35 mouse cellular contexts compared by ENCODE assay signal in the genomic region with DNA sequence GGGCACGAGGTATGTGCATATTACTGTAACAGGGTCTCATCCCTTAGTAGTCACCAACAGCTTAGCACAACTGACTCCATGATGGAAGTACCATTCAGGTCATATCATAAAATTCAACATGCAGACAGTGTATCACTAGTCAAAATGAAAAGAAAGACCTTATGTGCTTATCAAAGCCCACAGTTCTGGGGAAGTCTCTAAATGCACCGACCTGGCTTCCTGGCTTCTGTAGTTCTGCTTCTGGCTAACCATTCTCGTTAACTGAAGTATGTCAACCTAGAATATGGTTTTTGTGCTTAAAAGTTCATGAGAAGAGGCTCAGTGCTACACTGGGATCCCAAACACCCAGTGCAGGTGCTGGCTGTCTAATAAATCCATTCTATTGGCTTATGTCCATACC. TPM values are rescaled to one million over a fixed set of nuclear protein-coding genes. Genes with fewer than 3 reads are reported as not detected.
"Had no signal": no experiment of that assay in that cellular context is flagged by ENCODE, and none has a peak within 500 bp of the region (broad histone marks: within the 10 kb centered on the region; RNA-seq: fewer than 3 reads in every experiment).

No protein-coding gene starts in this region.

- H3K36me3 ChIP-seq: limb, embryonic 10.5 days; limb, embryonic 12.5 days; limb, embryonic 13.5 days; limb, embryonic 15.5 days; liver, embryonic 12.5 days; liver, embryonic 13.5 days; liver, embryonic 15.5 days; lung, embryonic 15.5 days; midbrain, embryonic 10.5 days; midbrain, embryonic 12.5 days; midbrain, embryonic 13.5 days; midbrain, embryonic 15.5 days; neural tube, embryonic 12.5 days; neural tube, embryonic 13.5 days had no signal

- H3K9ac ChIP-seq: limb, embryonic 12.5 days; limb, embryonic 13.5 days; limb, embryonic 15.5 days; liver, embryonic 12.5 days; liver, embryonic 13.5 days; liver, embryonic 14.5 days; liver, embryonic 15.5 days; liver, postnatal 0 days; lung, embryonic 14.5 days; lung, embryonic 15.5 days; midbrain, embryonic 12.5 days; midbrain, embryonic 13.5 days; midbrain, embryonic 15.5 days; neural tube, embryonic 12.5 days; neural tube, embryonic 13.5 days had no signal

- H3K27ac ChIP-seq: limb, embryonic 10.5 days; limb, embryonic 12.5 days; limb, embryonic 13.5 days; limb, embryonic 15.5 days; liver, embryonic 12.5 days; liver, embryonic 13.5 days; liver, embryonic 14.5 days; liver, embryonic 15.5 days; lung, embryonic 15.5 days; macrophage; midbrain, embryonic 10.5 days; midbrain, embryonic 12.5 days; midbrain, embryonic 13.5 days; midbrain, embryonic 15.5 days; neural tube, embryonic 12.5 days; neural tube, embryonic 13.5 days had no signal

- H3K9me3 ChIP-seq: limb, embryonic 10.5 days; limb, embryonic 12.5 days; limb, embryonic 13.5 days; limb, embryonic 15.5 days; liver, embryonic 13.5 days; liver, embryonic 15.5 days; lung, embryonic 15.5 days; midbrain, embryonic 10.5 days; midbrain, embryonic 12.5 days; midbrain, embryonic 13.5 days; midbrain, embryonic 15.5 days; neural tube, embryonic 12.5 days; neural tube, embryonic 13.5 days had no signal

- H3K4me3 ChIP-seq: limb, embryonic 10.5 days; limb, embryonic 12.5 days; limb, embryonic 13.5 days; limb, embryonic 15.5 days; liver, embryonic 12.5 days; liver, embryonic 13.5 days; liver, embryonic 15.5 days; lung, embryonic 15.5 days; megakaryocyte, embryonic 14.5 days; midbrain, embryonic 10.5 days; midbrain, embryonic 12.5 days; midbrain, embryonic 13.5 days; midbrain, embryonic 15.5 days; myocyte; neural tube, embryonic 12.5 days; neural tube, embryonic 13.5 days had no signal

- H3K27me3 ChIP-seq: limb, embryonic 12.5 days; limb, embryonic 13.5 days; limb, embryonic 15.5 days; liver, embryonic 13.5 days; liver, embryonic 15.5 days; lung, embryonic 15.5 days; midbrain, embryonic 12.5 days; midbrain, embryonic 13.5 days; midbrain, embryonic 15.5 days; neural tube, embryonic 12.5 days; neural tube, embryonic 13.5 days had no signal

- H3K4me2 ChIP-seq: limb, embryonic 12.5 days; limb, embryonic 13.5 days; limb, embryonic 15.5 days; liver, embryonic 11.5 days; liver, embryonic 12.5 days; liver, embryonic 13.5 days; liver, embryonic 15.5 days; lung, embryonic 14.5 days; lung, embryonic 15.5 days; midbrain, embryonic 11.5 days; midbrain, embryonic 12.5 days; midbrain, embryonic 13.5 days; midbrain, embryonic 15.5 days; neural tube, embryonic 12.5 days; neural tube, embryonic 13.5 days had no signal

- ATAC-seq: liver, embryonic 12.5 days; liver, postnatal 0 days; lung, postnatal 0 days; midbrain, embryonic 13.5 days; midbrain, embryonic 15.5 days; midbrain, embryonic 16.5 days had no signal

- DNase-seq: left cerebral cortex, postnatal 4 days; liver; liver, embryonic 13.5 days; liver, postnatal 0 days; lung, adult 18-20 months; lung, adult 2 months; lung, embryonic 14.5 days; lung, postnatal 10 days; lung, postnatal 14 days; lung, postnatal 36 days; lung, postnatal 4 days; midbrain, embryonic 14.5 days had no signal

- H3K4me1 ChIP-seq: liver, embryonic 12.5 days; liver, embryonic 13.5 days; liver, embryonic 15.5 days; lung, embryonic 15.5 days; midbrain, embryonic 10.5 days; midbrain, embryonic 12.5 days; midbrain, embryonic 13.5 days; midbrain, embryonic 15.5 days; neural tube, embryonic 12.5 days; neural tube, embryonic 13.5 days had no signal

RNA-seq across cellular contexts. Expression of a gene that starts 27.3 kb away (rescaled TPM):
- total RNA-seq: megakaryocyte progenitor cell, adult 5-6 weeks; megakaryocyte, adult 5-6 weeks had no signal
- polyA plus RNA-seq: macrophage had no signal
